Mouse (Mus musculus): ENCODE measurements at regions not wholly inside any gene's neighbourhood (a gene's known extent, or its start where the extent isn't known, plus 50 kb on each side); places are given as distances from the start of the nearest gene placed in this dataset.

DNA sequence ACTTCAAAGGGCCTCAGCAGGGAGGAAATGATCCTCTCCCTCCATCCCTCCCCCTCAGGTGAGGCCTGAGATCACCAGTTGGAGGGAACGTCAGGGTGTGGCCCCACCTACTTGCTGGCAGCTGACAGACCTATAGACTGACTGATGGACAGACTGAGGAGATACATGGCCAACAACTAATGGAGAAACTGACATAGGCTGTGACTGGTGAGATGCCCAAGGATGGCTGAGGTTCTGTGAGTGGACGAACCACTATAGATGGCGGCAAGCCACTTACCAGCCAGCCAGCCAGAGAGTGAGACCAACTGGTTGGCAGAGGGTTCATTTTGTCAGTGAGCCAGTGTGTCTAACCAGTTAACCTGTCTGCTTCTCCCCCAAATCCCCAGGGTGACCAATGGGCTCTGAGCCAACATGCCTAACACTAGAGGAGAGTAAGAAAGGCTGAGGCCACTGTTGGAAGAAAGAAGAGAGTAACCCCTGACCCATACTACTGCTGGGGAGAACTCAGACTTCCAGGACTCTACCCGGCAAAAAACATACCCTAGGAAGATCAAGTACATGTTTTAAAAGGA is 147.4 kb downstream of the Fgf18 start:
- no peaks in the 10 kb centered on the region for H3K36me3 ChIP-seq (replicated peaks; ENCODE audit: control insufficient read depth, insufficient read depth, low read depth, low read length)
- H3K9me3 ChIP-seq (replicated peaks; ENCODE audit: control insufficient read depth, low read length): no peaks in the 10 kb centered on the region
- no peak for DNase-seq (ENCODE audit: low spot score)
- no peak for ATAC-seq (replicated peaks; ENCODE audit: insufficient number of reproducible peaks, low FRiP score, low TSS enrichment, low read depth)
- H3K4me2 ChIP-seq (ENCODE audit: low read depth, low read length): no peak overlapping the region
- H3K9ac ChIP-seq (replicated peaks; ENCODE audit: low read length): no peak overlapping the region
- H3K4me1 ChIP-seq (ENCODE audit: control insufficient read depth, insufficient read depth, low read length): no peaks in the 10 kb centered on the region
- 85% methylated on average over 4 of the region's 4 CpGs for WGBS
- H3K4me3 ChIP-seq (ENCODE audit: low read depth, low read length): no peak overlapping the region
- no peaks in the 10 kb centered on the region for H3K27me3 ChIP-seq (ENCODE audit: control insufficient read depth, insufficient read depth, low read length)
- no peak overlapping the region for H3K27ac ChIP-seq (replicated peaks; ENCODE audit: low read depth, low read length)

DNA sequence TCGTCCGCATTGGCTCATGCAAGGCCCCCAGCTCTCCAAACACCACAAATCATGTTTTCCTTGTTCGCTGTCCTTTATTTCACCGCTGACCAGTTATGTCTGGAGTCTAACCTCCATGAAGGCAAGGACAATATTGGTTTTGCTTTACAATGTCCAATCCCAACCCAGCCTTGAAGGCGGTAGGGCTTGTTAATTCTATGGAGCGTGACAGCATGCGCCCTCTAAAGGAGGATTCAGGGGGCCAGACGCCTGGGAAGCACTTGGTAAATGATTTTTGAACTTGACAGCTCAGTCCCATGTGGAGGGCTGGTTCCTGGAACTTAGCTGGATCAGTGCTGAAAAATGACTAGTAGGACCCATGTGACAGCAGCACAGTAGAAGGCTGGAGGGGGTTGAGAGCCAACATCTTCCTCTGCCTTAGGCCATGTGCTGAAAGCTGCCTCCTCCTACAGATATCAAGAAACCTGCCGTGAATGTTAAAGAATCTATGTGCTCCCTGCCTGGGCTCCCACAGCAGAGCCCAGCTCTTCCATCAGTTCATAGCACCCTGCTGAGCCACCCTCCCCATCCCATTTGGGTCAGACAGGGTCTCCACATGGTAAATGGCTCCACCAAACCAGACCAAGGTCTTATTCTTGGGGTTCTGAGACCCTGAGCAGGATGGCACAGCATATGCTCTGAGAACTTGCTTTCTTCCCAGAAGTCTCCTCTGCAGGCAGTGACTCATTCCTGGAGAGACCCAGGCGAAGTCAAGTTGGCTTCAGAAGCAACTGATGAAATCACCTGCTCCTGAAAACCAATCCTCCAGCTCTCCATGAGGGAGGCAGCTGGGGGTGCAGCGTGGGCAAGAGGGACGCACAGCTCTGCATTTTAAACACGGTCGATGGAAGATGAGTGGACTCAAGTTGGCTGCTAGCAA is 148.3 kb downstream of the Fgf18 start:
- Histone ChIP-seq H3K9me3 (replicated peaks; ENCODE audit: control insufficient read depth, low read length) (no peaks in the 10 kb centered on the region), H3K4me2 (ENCODE audit: low read depth, low read length) (no peak overlapping the region), H3K9ac (replicated peaks; ENCODE audit: low read length) (no peak overlapping the region), H3K4me1 (ENCODE audit: control insufficient read depth, insufficient read depth, low read length) (no peaks in the 10 kb centered on the region), H3K27me3 (ENCODE audit: control insufficient read depth, insufficient read depth, low read length) (no peaks in the 10 kb centered on the region), H3K27ac (replicated peaks; ENCODE audit: low read depth, low read length) (no peak overlapping the region), H3K36me3 (replicated peaks; ENCODE audit: control insufficient read depth, insufficient read depth, low read depth, low read length) (no peaks in the 10 kb centered on the region), H3K4me3 (ENCODE audit: low read depth, low read length) (no peak overlapping the region)
- ATAC-seq (replicated peaks; ENCODE audit: insufficient number of reproducible peaks, low FRiP score, low TSS enrichment, low read depth) (no peak), DNase-seq (ENCODE audit: low spot score) (no peak)
- 84% methylated on average over 14 of the region's 14 CpGs for WGBS

- WGBS: 63% methylated on average over 4 of the region's 4 CpGs
- H3K27me3 ChIP-seq (ENCODE audit: control insufficient read depth, insufficient read depth, low read length): no peaks in the 10 kb centered on the region
- H3K9ac ChIP-seq (replicated peaks; ENCODE audit: low read length): no peak overlapping the region
- no peaks in the 10 kb centered on the region for H3K36me3 ChIP-seq (replicated peaks; ENCODE audit: control insufficient read depth, insufficient read depth, low read depth, low read length)
- ATAC-seq (replicated peaks; ENCODE audit: insufficient number of reproducible peaks, low FRiP score, low TSS enrichment, low read depth): no peak
- no peaks in the 10 kb centered on the region for H3K4me1 ChIP-seq (ENCODE audit: control insufficient read depth, insufficient read depth, low read length)
- no peak overlapping the region for H3K27ac ChIP-seq (replicated peaks; ENCODE audit: low read depth, low read length)
- no peak for DNase-seq (ENCODE audit: low spot score)
- no peak overlapping the region for H3K4me2 ChIP-seq (ENCODE audit: low read depth, low read length)
- H3K9me3 ChIP-seq (replicated peaks; ENCODE audit: control insufficient read depth, low read length): no peaks in the 10 kb centered on the region
- no peak overlapping the region for H3K4me3 ChIP-seq (ENCODE audit: low read depth, low read length)
Observed at GRCm38 (mm10) chr11:32994391-32994790, 152.8 kb downstream of the Fgf18 start.

DNA sequence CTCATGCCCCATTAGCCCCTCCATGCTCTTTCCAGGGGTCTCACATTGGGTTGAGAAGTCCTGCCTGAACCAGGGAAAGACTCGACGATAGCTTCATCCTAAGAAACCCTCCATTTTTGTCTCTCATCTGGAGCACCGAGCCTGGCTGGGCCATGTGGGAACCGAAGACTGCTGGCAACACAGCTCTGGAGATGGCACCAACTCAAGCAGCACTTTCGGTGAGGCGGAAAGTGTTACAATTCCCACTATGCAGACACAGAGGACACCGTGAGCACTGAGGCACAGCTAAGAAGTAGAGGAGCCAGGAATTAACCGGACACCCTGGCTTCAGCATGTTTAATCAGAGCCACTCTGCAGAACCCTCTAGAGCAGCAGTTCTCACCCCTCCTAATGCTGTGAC is 153.8 kb downstream of the Fgf18 start:
- Histone ChIP-seq H3K9me3 (replicated peaks; ENCODE audit: control insufficient read depth, low read length) (no peaks in the 10 kb centered on the region), H3K9ac (replicated peaks; ENCODE audit: low read length) (no peak overlapping the region), H3K4me1 (ENCODE audit: control insufficient read depth, insufficient read depth, low read length) (no peaks in the 10 kb centered on the region), H3K27ac (replicated peaks; ENCODE audit: low read depth, low read length) (no peak overlapping the region), H3K27me3 (ENCODE audit: control insufficient read depth, insufficient read depth, low read length) (no peaks in the 10 kb centered on the region), H3K4me3 (ENCODE audit: low read depth, low read length) (no peak overlapping the region), H3K36me3 (replicated peaks; ENCODE audit: control insufficient read depth, insufficient read depth, low read depth, low read length) (no peaks in the 10 kb centered on the region), H3K4me2 (ENCODE audit: low read depth, low read length) (no peak overlapping the region)
- DNase-seq (ENCODE audit: low spot score): no peak
- ATAC-seq (replicated peaks; ENCODE audit: insufficient number of reproducible peaks, low FRiP score, low TSS enrichment, low read depth): no peak
- 90% methylated on average over 8 of the region's 8 CpGs for WGBS

- WGBS: 72% methylated on average over 5 of the region's 5 CpGs
- Histone ChIP-seq H3K4me2 (ENCODE audit: low read depth, low read length) (no peak overlapping the region), H3K4me3 (ENCODE audit: low read depth, low read length) (no peak overlapping the region), H3K27ac (replicated peaks; ENCODE audit: low read depth, low read length) (no peak overlapping the region), H3K4me1 (ENCODE audit: control insufficient read depth, insufficient read depth, low read length) (no peaks in the 10 kb centered on the region), H3K27me3 (ENCODE audit: control insufficient read depth, insufficient read depth, low read length) (no peaks in the 10 kb centered on the region), H3K9ac (replicated peaks; ENCODE audit: low read length) (no peak overlapping the region), H3K36me3 (replicated peaks; ENCODE audit: control insufficient read depth, insufficient read depth, low read depth, low read length) (no peaks in the 10 kb centered on the region), H3K9me3 (replicated peaks; ENCODE audit: control insufficient read depth, low read length) (no peaks in the 10 kb centered on the region)
- ATAC-seq (replicated peaks; ENCODE audit: insufficient number of reproducible peaks, low FRiP score, low TSS enrichment, low read depth) (no peak), DNase-seq (ENCODE audit: low spot score) (no peak)
Observed at GRCm38 (mm10) chr11:32991036-32991616, 156.1 kb downstream of the Fgf18 start.

DNA sequence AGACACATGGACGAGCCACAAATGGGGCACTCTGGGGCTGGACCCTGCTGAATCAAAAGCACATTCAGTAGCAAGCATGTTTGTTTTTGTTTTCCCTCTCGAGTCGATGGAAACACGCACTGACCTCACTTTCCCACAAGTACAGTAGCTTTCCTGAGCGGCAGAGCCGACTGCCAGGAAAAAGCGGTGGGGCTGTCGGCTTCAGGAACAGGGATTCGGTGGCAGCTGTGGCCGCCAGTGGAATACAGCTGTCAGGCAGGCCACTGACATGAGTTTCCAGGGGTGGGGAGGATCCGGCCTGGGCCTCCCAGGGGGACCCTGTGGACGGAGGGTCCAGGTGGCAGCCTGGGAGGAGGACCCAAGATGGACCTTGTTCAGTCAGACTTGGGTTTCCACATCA is 157.0 kb downstream of the Fgf18 start:
- DNase-seq (ENCODE audit: low spot score) (no peak), ATAC-seq (replicated peaks; ENCODE audit: insufficient number of reproducible peaks, low FRiP score, low TSS enrichment, low read depth) (no peak)
- Histone ChIP-seq H3K4me1 (ENCODE audit: control insufficient read depth, insufficient read depth, low read length) (no peaks in the 10 kb centered on the region), H3K9ac (replicated peaks; ENCODE audit: low read length) (no peak overlapping the region), H3K4me2 (ENCODE audit: low read depth, low read length) (no peak overlapping the region), H3K36me3 (replicated peaks; ENCODE audit: control insufficient read depth, insufficient read depth, low read depth, low read length) (no peaks in the 10 kb centered on the region), H3K9me3 (replicated peaks; ENCODE audit: control insufficient read depth, low read length) (no peaks in the 10 kb centered on the region), H3K27ac (replicated peaks; ENCODE audit: low read depth, low read length) (no peak overlapping the region), H3K4me3 (ENCODE audit: low read depth, low read length) (no peak overlapping the region), H3K27me3 (ENCODE audit: control insufficient read depth, insufficient read depth, low read length) (no peaks in the 10 kb centered on the region)
- 80% methylated on average over 12 of the region's 12 CpGs for WGBS

DNA sequence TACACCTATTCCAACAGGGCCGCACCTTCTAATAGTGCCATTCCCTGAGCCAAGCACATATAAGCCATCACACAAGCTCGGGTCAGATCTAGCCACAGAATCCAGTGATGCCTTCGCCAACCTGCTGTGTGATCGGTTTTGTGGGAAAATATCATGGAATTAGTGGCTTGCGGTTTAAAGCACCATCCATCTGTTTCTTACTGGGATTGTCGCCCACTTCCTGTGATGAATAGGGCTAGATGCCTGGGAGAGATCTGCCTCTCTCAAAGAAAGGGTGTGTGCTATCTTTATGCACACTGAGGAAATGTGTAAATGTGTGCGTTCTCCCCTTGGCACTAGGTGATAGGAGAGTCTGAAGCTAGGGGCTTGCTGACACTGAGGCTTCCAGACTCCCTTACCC is 154.5 kb upstream of the Smim23 start:
- no peak overlapping the region for H3K27ac ChIP-seq (replicated peaks; ENCODE audit: low read depth, low read length)
- WGBS: 92% methylated on average over 7 of the region's 7 CpGs
- no peak overlapping the region for H3K4me2 ChIP-seq (ENCODE audit: low read depth, low read length)
- H3K4me3 ChIP-seq (ENCODE audit: low read depth, low read length): no peak overlapping the region
- H3K36me3 ChIP-seq (replicated peaks; ENCODE audit: control insufficient read depth, insufficient read depth, low read depth, low read length): no peaks in the 10 kb centered on the region
- no peaks in the 10 kb centered on the region for H3K27me3 ChIP-seq (ENCODE audit: control insufficient read depth, insufficient read depth, low read length)
- DNase-seq (ENCODE audit: low spot score) (no peak), ATAC-seq (replicated peaks; ENCODE audit: insufficient number of reproducible peaks, low FRiP score, low TSS enrichment, low read depth) (no peak)
- no peaks in the 10 kb centered on the region for H3K9me3 ChIP-seq (replicated peaks; ENCODE audit: control insufficient read depth, low read length)
- no peaks in the 10 kb centered on the region for H3K4me1 ChIP-seq (ENCODE audit: control insufficient read depth, insufficient read depth, low read length)
- no peak overlapping the region for H3K9ac ChIP-seq (replicated peaks; ENCODE audit: low read length)

DNA sequence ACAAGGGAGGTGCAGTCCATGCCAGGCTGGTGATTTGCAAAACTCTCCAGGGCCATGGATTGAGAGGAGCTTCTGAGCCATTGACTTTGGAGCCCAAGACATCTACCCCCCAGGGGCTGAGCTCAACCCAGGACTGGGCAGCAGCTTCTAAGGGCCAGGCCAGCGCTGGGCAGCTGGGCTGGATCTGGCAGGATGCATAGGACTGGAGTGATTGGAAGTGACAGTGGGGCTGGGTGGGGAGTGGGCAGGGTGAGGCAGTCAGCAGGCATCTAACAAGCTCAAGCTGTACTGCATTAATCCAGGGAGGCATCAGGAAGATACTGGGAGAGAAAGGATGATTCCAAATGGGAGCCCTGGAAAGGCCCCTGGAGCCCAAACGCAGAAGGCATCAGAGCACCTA is 152.2 kb upstream of the Smim23 start:
- Histone ChIP-seq H3K4me3 (ENCODE audit: low read depth, low read length) (no peak overlapping the region), H3K27ac (replicated peaks; ENCODE audit: low read depth, low read length) (no peak overlapping the region), H3K27me3 (ENCODE audit: control insufficient read depth, insufficient read depth, low read length) (no peaks in the 10 kb centered on the region), H3K4me1 (ENCODE audit: control insufficient read depth, insufficient read depth, low read length) (no peaks in the 10 kb centered on the region), H3K9me3 (replicated peaks; ENCODE audit: control insufficient read depth, low read length) (no peaks in the 10 kb centered on the region), H3K4me2 (ENCODE audit: low read depth, low read length) (no peak overlapping the region), H3K36me3 (replicated peaks; ENCODE audit: control insufficient read depth, insufficient read depth, low read depth, low read length) (no peaks in the 10 kb centered on the region), H3K9ac (replicated peaks; ENCODE audit: low read length) (no peak overlapping the region)
- DNase-seq (ENCODE audit: low spot score): no peak
- ATAC-seq (replicated peaks; ENCODE audit: insufficient number of reproducible peaks, low FRiP score, low TSS enrichment, low read depth): no peak
- WGBS: 68% methylated on average over 2 of the region's 2 CpGs

All from embryonic facial prominence, embryonic 11.5 days (tissue).